Mouse (Mus musculus) layer of hippocampus, adult 9-10 months (tissue): ENCODE measurements around the gene A630076J17Rik.

ENCODE experiments used
- DNase-seq: peaks from one replicate; pipeline ENCODE4 v3.0.0; 2022; ENCODE audit warnings: low spot score

A630076J17Rik gene

DNA sequence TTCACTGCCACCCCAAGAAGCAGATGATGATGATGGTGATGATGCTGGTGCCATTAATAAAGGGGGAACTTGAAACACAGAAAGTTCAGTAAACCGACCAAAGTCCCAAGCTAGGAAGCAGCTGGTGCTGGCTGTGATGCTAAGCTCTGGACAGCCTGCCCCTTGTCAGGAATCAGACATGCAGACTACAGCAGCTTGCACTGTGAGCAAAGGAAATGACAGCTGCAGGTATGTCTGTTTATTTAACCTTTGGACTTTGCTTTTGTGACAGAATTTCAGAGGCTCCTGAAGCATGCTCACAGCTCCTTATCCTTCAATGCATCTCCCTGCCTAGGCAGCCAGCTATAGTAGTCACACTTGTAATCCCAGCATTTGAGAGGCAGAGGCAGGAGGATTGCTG lies at the start of gene A630076J17Rik:
A630076J17Rik (plus strand) TSS at position 88 of the 400 bp plus-strand sequence.
- no peak for DNase-seq

GRCm38 (mm10) chr3:107180860-107181259 lies 49.6 kb upstream of the A630076J17Rik start:
- DNase-seq: no peak

- no peak for DNase-seq
Observed at GRCm38 (mm10) chr3:107182756-107183155, 47.7 kb upstream of the A630076J17Rik start, which contains the start of gene Kcna10. Gene Kcna10 (plus strand): TSS chr3:107183056.

- no peak for DNase-seq
Observed at GRCm38 (mm10) chr3:107183178-107183577, 47.2 kb upstream of the A630076J17Rik start.

DNA sequence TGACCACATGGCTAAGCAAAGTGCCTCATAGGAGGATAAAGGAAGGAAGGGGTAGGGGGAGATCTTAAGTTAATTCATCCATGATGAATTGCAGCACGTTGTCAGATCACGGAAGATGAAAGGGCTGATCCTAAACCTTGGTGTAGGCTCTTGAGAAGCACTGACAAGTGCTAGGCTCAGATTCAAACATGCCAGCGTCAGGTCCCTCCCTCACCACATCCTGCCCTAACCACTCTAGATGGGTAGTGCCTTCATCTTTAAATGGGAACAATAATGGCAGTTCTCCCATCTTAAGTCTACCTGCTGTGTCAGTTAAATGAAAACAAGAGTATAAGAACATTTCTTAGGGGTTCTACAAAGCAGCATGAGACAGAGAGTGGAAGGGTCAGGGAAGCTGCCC lies 44.8 kb upstream of the A630076J17Rik start:
- DNase-seq: no peak

DNA sequence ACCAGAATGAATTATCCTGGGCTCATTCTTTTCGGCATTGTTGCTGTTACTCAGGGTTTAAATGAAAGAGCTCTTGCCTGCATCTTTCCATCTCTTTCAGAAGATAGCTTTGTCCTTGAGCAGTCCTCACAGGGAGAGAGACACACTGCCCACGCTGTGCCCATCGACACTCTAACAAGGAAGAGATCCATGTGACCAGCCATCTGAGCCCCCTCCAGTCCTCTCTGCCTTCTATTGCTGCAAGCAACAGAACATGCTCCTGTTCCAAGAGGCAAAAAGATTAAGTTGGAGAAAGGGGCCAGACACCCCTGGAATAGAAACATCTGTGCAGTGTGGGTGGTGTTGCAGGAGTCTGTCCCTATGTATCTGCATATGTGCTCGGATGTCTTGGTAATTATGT lies 43.4 kb upstream of the A630076J17Rik start:
- no peak for DNase-seq

- DNase-seq: peak; percentile 67
Observed at GRCm38 (mm10) chr3:107188226-107188899, 42.1 kb upstream of the A630076J17Rik start.

DNA sequence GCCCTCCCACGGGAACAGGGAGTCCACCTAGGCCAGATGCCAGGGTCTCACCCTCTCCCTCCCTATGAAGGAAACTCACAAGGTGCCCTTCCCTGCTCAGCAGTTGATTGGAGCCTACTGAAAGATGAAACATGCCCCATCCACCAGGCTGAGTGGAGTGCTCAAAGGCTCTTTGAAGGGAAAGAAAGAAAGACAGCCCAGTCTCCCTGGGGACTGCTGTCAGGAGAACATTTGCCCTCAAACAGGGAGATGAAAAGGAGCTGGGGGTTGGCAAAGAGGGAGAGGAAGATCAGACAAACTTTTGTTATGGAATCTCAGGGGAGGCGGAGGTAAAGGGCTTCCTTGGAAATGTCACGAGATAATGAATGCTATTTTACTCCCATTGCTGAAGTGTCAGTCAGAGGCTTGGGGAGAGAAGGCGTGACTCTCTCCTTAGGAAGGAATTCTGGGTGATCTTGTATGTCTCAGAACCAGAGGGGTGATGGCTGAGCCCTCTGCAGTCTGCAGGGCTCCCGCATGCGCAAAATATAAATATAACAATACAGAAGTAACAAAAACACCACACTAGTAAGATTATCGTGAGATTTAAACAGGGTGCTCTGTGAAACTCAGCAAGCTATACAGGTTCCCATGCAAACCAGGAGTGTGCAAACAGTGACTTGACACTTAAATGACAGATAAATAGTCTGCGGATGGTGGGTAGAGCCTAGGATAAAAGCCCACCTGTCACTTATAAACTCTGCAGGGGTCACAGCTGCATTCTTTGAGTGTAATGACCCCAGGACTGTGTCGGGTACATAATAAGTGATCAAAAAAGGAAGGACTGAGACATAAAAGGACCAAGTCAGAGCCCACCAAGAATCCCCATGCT lies 28.9 kb upstream of the A630076J17Rik start:
- no peak for DNase-seq

GRCm38 (mm10) chr3:107204413-107204812 lies 26.0 kb upstream of the A630076J17Rik start:
- no peak for DNase-seq

GRCm38 (mm10) chr3:107205170-107205569 lies 25.2 kb upstream of the A630076J17Rik start:
- DNase-seq: no peak

DNA sequence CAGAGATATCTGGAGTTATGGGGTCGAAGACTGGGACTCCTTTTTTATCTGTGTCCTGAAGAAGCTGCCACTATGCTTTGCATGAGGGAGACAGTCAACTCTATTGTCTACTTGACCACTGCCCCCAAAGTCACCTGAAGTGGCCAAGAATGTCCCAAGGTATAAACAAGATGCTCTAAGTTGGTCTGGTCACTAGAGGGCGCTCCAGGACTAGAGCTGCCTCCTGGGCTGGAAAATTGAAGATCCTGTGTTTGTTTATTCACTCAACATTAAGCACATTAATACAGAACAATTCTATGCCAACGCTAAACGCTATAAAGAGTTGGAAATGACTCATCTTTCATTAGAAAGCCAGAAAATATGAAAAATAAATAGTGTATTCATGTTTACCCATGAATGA lies 24.4 kb upstream of the A630076J17Rik start:
- peak; percentile 71 for DNase-seq

GRCm38 (mm10) chr3:107206490-107207150 lies 23.8 kb upstream of the A630076J17Rik start:
- no peak for DNase-seq

- no peak for DNase-seq
Observed at GRCm38 (mm10) chr3:107207625-107208253, 22.7 kb upstream of the A630076J17Rik start.

DNA sequence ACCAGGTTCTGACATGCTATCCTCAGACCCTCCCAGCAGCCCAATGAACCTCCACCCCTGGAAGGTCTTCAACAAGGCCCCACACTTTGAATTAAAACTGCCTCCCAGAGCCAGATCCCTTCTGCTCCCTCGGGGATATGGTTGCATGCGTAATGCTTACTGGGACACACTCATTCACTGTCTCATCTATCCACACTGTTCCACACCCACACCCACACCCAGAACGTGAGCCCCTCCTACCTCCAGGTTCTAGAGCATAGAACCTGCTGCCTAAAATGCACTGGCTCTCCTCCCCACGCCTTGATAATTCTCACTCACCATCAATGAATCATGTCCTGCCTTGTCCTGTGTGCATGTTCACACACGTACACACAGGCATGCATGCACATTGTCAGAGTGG lies 15.8 kb upstream of the A630076J17Rik start:
- no peak for DNase-seq

- DNase-seq: no peak
Observed at GRCm38 (mm10) chr3:107216400-107217100, 13.9 kb upstream of the A630076J17Rik start.

GRCm38 (mm10) chr3:107217101-107217480 lies 13.3 kb upstream of the A630076J17Rik start:
- no peak for DNase-seq

DNA sequence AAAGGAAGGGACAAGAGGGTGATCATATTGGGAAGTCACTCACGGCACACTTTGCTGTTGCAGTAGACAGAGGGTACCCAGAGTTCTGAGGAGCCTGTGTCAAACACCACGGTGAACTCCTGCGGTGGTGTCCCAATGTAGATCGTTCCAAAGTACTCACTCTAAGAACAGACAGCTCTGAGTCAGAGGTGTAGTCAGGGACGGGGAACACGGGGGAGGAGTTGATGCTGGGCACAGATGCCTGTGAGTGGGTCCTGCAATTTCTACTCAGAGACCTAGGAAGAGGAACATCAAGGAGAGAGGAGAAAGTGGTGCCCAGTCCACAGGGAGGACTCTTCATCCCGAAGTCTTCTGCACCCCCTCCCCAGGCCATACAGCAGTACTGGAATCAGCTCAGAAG lies 11.8 kb upstream of the A630076J17Rik start:
- no peak for DNase-seq

- DNase-seq: no peak
Observed at GRCm38 (mm10) chr3:107221608-107222007, 8.8 kb upstream of the A630076J17Rik start, which contains the start of gene Cym. Gene Cym (minus strand): TSS chr3:107221732.

DNA sequence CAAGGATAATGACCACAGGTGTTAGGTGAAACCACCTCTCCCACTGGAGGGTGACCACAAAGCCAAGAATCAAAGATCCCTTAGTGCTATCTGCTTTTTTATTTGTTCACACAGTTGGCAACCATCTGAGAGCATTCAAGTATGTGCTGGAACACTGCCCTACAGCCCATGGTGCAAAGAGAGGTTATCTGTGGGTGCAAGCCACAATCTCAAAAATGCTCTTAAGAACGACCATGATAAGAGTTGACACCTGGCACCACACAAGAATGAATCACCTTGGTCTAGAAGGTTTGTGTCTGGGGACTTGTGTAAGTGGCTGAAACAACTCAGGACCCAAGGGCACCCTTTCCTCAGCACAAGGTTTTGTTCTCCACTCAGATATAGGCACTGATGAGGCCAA lies 7.2 kb upstream of the A630076J17Rik start:
- DNase-seq: no peak

DNA sequence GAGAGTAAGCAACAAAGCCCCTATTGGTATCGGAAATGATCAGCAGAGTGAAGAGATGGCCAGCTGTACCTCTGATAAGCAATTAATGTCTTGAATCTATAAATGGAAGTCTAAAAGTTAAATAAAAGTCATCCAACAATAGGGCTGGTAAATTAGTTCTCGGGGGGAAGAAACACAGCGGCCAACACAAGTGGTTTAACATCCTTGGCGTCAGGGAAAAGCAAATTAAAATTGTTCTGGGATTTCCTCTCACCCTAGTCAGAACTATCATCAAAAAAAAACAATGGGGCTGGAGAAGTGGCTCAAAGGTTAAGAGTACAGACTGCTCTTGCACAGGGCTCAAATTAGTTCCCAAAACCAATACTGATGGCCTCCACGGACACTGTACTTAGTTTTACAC lies 4.6 kb upstream of the A630076J17Rik start:
- DNase-seq: no peak

DNA sequence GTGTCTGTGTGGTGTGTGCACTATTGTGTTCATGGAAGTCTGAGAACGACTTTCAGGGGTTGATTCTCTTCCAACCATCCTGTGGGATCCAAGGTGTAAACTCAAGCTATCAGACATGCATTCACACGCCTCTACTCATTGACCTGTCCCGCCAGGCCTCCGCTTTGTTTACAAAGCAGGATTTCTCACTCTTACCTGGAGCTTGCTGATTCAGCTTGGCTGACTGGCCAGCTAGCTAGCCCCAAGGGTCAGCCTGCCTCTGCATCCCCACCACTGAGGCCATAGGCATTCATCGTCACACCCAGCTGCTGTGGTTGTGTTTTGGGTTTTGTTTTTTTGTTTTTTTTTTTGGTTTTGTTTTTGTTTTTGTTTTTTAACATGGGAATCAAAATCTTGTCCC lies 1.2 kb upstream of the A630076J17Rik start:
- DNase-seq: no peak

- DNase-seq: no peak
Observed at GRCm38 (mm10) chr3:107229822-107230221, 592 bp upstream of the A630076J17Rik start.
